Mouse (Mus musculus): Measurements from ENCODE around the gene Mall. TPM values are rescaled to one million over a fixed set of nuclear protein-coding genes. Genes with fewer than 3 reads are reported as not detected.

The Mall gene
- total RNA-seq (2014; rRNA removed) (0.93 and 1.7 TPM in 2 replicates), polyA plus RNA-seq (2015; fragmentation: Nextera tagmentation; extraction: Ambion mirVana) (0.39 and 0.53 TPM in 2 replicates)

GRCm38 (mm10) chr2:127729671-127730070 is at the start of gene Mall:
Gene Mall, minus strand, starts transcription at chr2:127729932.
- WGBS = 2% methylated on average over 26 of the region's 26 CpGs
- Histone ChIP-seq H3K36me3 (ENCODE audit: insufficient read depth, low read length) (no peaks in the 10 kb centered on the region), H3K27me3 (ENCODE audit: insufficient read depth, low read length) (no peaks in the 10 kb centered on the region), H3K4me1 (ENCODE audit: insufficient read depth, low read length) (no peaks in the 10 kb centered on the region), H3K9ac (replicated peaks; ENCODE audit: low read length, poor library complexity, severe bottlenecking) (no peak within 1 kb of the TSS; the same call in 1 of the 2 replicates), H3K4me3 (ENCODE audit: low read depth, low read length) (peak within 1 kb of the TSS; percentile 14; the same call in 1 of the 2 replicates), H3K9me3 (ENCODE audit: low read length) (no peaks in the 10 kb centered on the region), H3K27ac (ENCODE audit: low read depth, low read length) (no peak within 1 kb of the TSS), H3K4me2 (ENCODE audit: low read depth, low read length, poor library complexity, severe bottlenecking) (peak within 1 kb of the TSS; percentile 30)
- DNase-seq (ENCODE audit: low spot score) (no peak), ATAC-seq (ENCODE audit: low FRiP score) (no peak)
- no peak for TF ChIP-seq CTCF (IDR thresholded peaks at IDR 0.05)

DNA sequence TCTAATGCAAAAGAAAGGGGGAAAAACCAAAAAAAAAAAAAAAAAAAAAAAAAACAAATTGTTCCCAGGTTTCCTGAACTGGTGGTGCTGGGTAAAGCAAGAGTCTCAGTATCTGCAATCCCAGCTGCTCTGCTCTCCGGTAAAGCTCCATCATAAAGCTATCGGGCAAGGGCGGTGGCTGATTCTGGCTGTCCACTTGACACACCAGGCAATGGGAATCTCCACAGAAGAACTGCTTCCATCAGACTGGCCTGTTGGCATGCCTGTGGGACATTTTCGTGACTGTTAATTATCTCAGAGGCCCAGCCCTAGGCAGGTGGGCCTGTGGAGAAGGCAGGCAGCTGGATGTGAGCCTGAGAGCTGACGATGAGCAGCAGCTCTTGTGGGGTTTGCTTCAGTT is 48.7 kb upstream of the Mall start:
- H3K27ac ChIP-seq (ENCODE audit: low read depth, low read length) = no peak overlapping the region
- H3K27me3 ChIP-seq (ENCODE audit: insufficient read depth, low read length) = no peaks in the 10 kb centered on the region
- ATAC-seq (ENCODE audit: low FRiP score) (no peak), DNase-seq (ENCODE audit: low spot score) (no peak)
- no peak overlapping the region for H3K9ac ChIP-seq (replicated peaks; ENCODE audit: low read length, poor library complexity, severe bottlenecking)
- H3K36me3 ChIP-seq (ENCODE audit: insufficient read depth, low read length) = 0 out of 2 replicates have a peak, but pooled peaks cover 9% of the 10 kb centered on the region
- H3K4me3 ChIP-seq (ENCODE audit: low read depth, low read length) = no peak overlapping the region
- no peak for TF ChIP-seq CTCF (IDR thresholded peaks at IDR 0.05)
- no peaks in the 10 kb centered on the region; the same call in 1 of the 2 replicates for H3K4me1 ChIP-seq (ENCODE audit: insufficient read depth, low read length)
- WGBS = 91% methylated on average over 5 of the region's 5 CpGs
- no peak overlapping the region for H3K4me2 ChIP-seq (ENCODE audit: low read depth, low read length, poor library complexity, severe bottlenecking)
- H3K9me3 ChIP-seq (ENCODE audit: low read length) = no peaks in the 10 kb centered on the region

GRCm38 (mm10) chr2:127775013-127775412 is 45.3 kb upstream of the Mall start:
- WGBS = 61% methylated on average over 3 of the region's 3 CpGs
- ATAC-seq (ENCODE audit: low FRiP score) (no peak), DNase-seq (ENCODE audit: low spot score) (no peak)
- Histone ChIP-seq H3K4me2 (ENCODE audit: low read depth, low read length, poor library complexity, severe bottlenecking) (no peak overlapping the region), H3K27ac (ENCODE audit: low read depth, low read length) (no peak overlapping the region), H3K27me3 (ENCODE audit: insufficient read depth, low read length) (no peaks in the 10 kb centered on the region), H3K4me3 (ENCODE audit: low read depth, low read length) (no peak overlapping the region), H3K9me3 (ENCODE audit: low read length) (no peaks in the 10 kb centered on the region), H3K36me3 (ENCODE audit: insufficient read depth, low read length) (0 out of 2 replicates have a peak, but pooled peaks cover 13% of the 10 kb centered on the region), H3K4me1 (ENCODE audit: insufficient read depth, low read length) (no peaks in the 10 kb centered on the region; the same call in 1 of the 2 replicates), H3K9ac (replicated peaks; ENCODE audit: low read length, poor library complexity, severe bottlenecking) (no peak overlapping the region)
- TF ChIP-seq CTCF (IDR thresholded peaks at IDR 0.05) = no peak

GRCm38 (mm10) chr2:127774578-127774941 is 44.8 kb upstream of the Mall start:
- 0 out of 2 replicates have a peak, but pooled peaks cover 16% of the 10 kb centered on the region for H3K36me3 ChIP-seq (ENCODE audit: insufficient read depth, low read length)
- H3K9ac ChIP-seq (replicated peaks; ENCODE audit: low read length, poor library complexity, severe bottlenecking) = no peak overlapping the region
- H3K4me1 ChIP-seq (ENCODE audit: insufficient read depth, low read length) = no peaks in the 10 kb centered on the region; the same call in 1 of the 2 replicates
- DNase-seq (ENCODE audit: low spot score) (no peak), ATAC-seq (ENCODE audit: low FRiP score) (no peak)
- TF ChIP-seq CTCF (IDR thresholded peaks at IDR 0.05) = no peak
- H3K27ac ChIP-seq (ENCODE audit: low read depth, low read length) = no peak overlapping the region
- no peaks in the 10 kb centered on the region for H3K27me3 ChIP-seq (ENCODE audit: insufficient read depth, low read length)
- no peak overlapping the region for H3K4me2 ChIP-seq (ENCODE audit: low read depth, low read length, poor library complexity, severe bottlenecking)
- no peaks in the 10 kb centered on the region for H3K9me3 ChIP-seq (ENCODE audit: low read length)
- H3K4me3 ChIP-seq (ENCODE audit: low read depth, low read length) = no peak overlapping the region
- 9% methylated on average over 1 of the region's 1 CpGs for WGBS

- 23% methylated on average over 15 of the region's 15 CpGs for WGBS
- H3K27me3 ChIP-seq (ENCODE audit: insufficient read depth, low read length) = no peaks in the 10 kb centered on the region
- H3K4me2 ChIP-seq (ENCODE audit: low read depth, low read length, poor library complexity, severe bottlenecking) = no peak overlapping the region
Measured at GRCm38 (mm10) chr2:127773938-127774577, 44.3 kb upstream of the Mall start.

GRCm38 (mm10) chr2:127761587-127761986 is 31.9 kb upstream of the Mall start:
- Histone ChIP-seq H3K36me3 (ENCODE audit: insufficient read depth, low read length) (0 out of 2 replicates have a peak, but pooled peaks cover 8% of the 10 kb centered on the region), H3K9me3 (ENCODE audit: low read length) (no peaks in the 10 kb centered on the region), H3K27me3 (ENCODE audit: insufficient read depth, low read length) (no peaks in the 10 kb centered on the region), H3K9ac (replicated peaks; ENCODE audit: low read length, poor library complexity, severe bottlenecking) (no peak overlapping the region), H3K27ac (ENCODE audit: low read depth, low read length) (no peak overlapping the region), H3K4me1 (ENCODE audit: insufficient read depth, low read length) (no peaks in the 10 kb centered on the region), H3K4me2 (ENCODE audit: low read depth, low read length, poor library complexity, severe bottlenecking) (no peak overlapping the region), H3K4me3 (ENCODE audit: low read depth, low read length) (no peak overlapping the region)
- DNase-seq (ENCODE audit: low spot score) = no peak
- WGBS = 94% methylated on average over 5 of the region's 5 CpGs
- ATAC-seq (ENCODE audit: low FRiP score) = no peak
- no peak for TF ChIP-seq CTCF (IDR thresholded peaks at IDR 0.05)

More at GRCm38 (mm10) chr2:127773938-127774577, 44.3 kb upstream of the Mall start:
- no peaks in the 10 kb centered on the region; the same call in 1 of the 2 replicates for H3K4me1 ChIP-seq (ENCODE audit: insufficient read depth, low read length)
- no peak overlapping the region for H3K9ac ChIP-seq (replicated peaks; ENCODE audit: low read length, poor library complexity, severe bottlenecking)
- ATAC-seq (ENCODE audit: low FRiP score) (peak; percentile 54; the same call in 1 of the 2 replicates), DNase-seq (ENCODE audit: low spot score) (peak; percentile 4)
- no peaks in the 10 kb centered on the region for H3K9me3 ChIP-seq (ENCODE audit: low read length)
- no peak overlapping the region for H3K27ac ChIP-seq (ENCODE audit: low read depth, low read length)
- 0 out of 2 replicates have a peak, but pooled peaks cover 16% of the 10 kb centered on the region for H3K36me3 ChIP-seq (ENCODE audit: insufficient read depth, low read length)
- no peak for TF ChIP-seq CTCF (IDR thresholded peaks at IDR 0.05)
- no peak overlapping the region for H3K4me3 ChIP-seq (ENCODE audit: low read depth, low read length)

Measured in midbrain, postnatal 0 days (tissue).